Mouse (Mus musculus) spleen, adult 2 months (tissue): ENCODE data around the gene Sipa1l2.

ENCODE experiments used
- CTCF ChIP-seq: fragments of 200-500 bp; IDR thresholded peaks from 2 replicates; pipeline ENCODE4 v1.5.1; 2011; ENCODE audit warnings: mild to moderate bottlenecking, inconsistent platforms; ENCODE audit not compliant: insufficient read depth, insufficient read length, insufficient replicate concordance; ENCODE audit errors: extremely low read depth
- POLR2A ChIP-seq: fragments of 200-500 bp; IDR thresholded peaks from 2 replicates; pipeline ENCODE4 v1.6.1; 2011; ENCODE audit warnings: low read depth, low read length, inconsistent platforms

- no peak for TF ChIP-seq CTCF
- TF ChIP-seq POLR2A, result no peak
Measured at GRCm38 (mm10) chr8:125532177-125532576, 37.4 kb downstream of the Sipa1l2 start.
